Mouse (Mus musculus): Measurements from ENCODE around the gene Map4k5.

- TF ChIP-seq CTCF (IDR thresholded peaks at IDR 0.05; ENCODE audit: low read depth, low read length) (no peak), POLR2A (IDR thresholded peaks at IDR 0.05; ENCODE audit: insufficient read depth, low read length) (no peak), EP300 (IDR thresholded peaks at IDR 0.05; ENCODE audit: insufficient read depth, low read depth, low read length) (no peak)
Measured at GRCm38 (mm10) chr12:69838376-69838775, 54.6 kb downstream of the Map4k5 start.

All from ES-Bruce4 (cell line).